In the genomic region with DNA sequence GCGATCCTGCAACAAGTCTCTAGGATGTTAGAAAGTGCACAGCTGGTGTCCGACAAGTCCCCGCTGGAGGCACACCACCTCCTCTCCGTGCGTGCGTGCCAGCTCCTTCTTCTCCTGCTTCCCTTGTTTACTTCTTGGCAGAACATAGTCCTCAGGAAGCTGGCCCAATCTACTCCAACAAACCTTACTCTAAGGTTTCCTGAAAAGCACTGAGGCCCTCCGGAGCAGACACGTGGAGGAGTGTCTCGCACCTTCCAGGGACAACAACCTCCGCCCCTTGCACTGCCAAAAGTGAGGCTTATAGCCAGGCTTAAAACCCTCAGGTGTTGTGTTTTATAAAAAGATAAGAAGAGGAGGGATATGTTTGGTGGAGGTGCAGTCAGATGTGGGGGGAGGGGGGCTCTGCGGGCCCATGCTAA, we compare ENCODE assay signal across 7 mouse cellular contexts. TPM values are rescaled to one million over a fixed set of nuclear protein-coding genes. Genes with fewer than 3 reads are reported as not detected.
DNase-seq lines count a peak whose midpoint lies in the region; ATAC-seq and TF ChIP-seq lines count a peak whose summit lies in the region.

No protein-coding gene starts in this region.

- no peak overlapping the region for H3K4me3 ChIP-seq in neural tube, embryonic 15.5 days (replicated peaks)
- H3K4me3 ChIP-seq in embryonic facial prominence, embryonic 14.5 days (ENCODE audit: low read depth, low read length) = no peak overlapping the region
- no peak overlapping the region for H3K4me3 ChIP-seq in hindbrain, embryonic 11.5 days (ENCODE audit: low read depth, low read length)
- H3K4me3 ChIP-seq in liver, embryonic 12.5 days = peak overlapping the region; percentile 8; the same call in 1 of the 2 replicates
- peak overlapping the region; percentile 3; the same call in 1 of the 2 replicates for H3K4me3 ChIP-seq in small intestine, adult 2 months (ENCODE audit: low read depth, low read length)

- H3K4me1 ChIP-seq in neural tube, embryonic 15.5 days = peaks cover 22% of the 10 kb centered on the region
- peaks cover 10% of the 10 kb centered on the region for H3K4me1 ChIP-seq in embryonic facial prominence, embryonic 14.5 days (ENCODE audit: control insufficient read depth, insufficient read depth, low read length)
- H3K4me1 ChIP-seq in hindbrain, embryonic 11.5 days (replicated peaks; ENCODE audit: control insufficient read depth, insufficient read depth, low read length) = no peaks in the 10 kb centered on the region; the same call in 1 of the 2 replicates
- H3K4me1 ChIP-seq in liver, embryonic 12.5 days = peaks cover 42% of the 10 kb centered on the region
- H3K4me1 ChIP-seq in small intestine, adult 2 months (ENCODE audit: control insufficient read depth, insufficient read depth, insufficient read length, low read length) = peaks cover 2% of the 10 kb centered on the region; the same call in 1 of the 2 replicates

- no peak overlapping the region for H3K9ac ChIP-seq in neural tube, embryonic 15.5 days (replicated peaks)
- H3K9ac ChIP-seq in embryonic facial prominence, embryonic 14.5 days (ENCODE audit: low read depth, low read length) = no peak overlapping the region
- no peak overlapping the region for H3K9ac ChIP-seq in hindbrain, embryonic 11.5 days (ENCODE audit: low read depth, low read length)
- H3K9ac ChIP-seq in liver, embryonic 12.5 days = peak overlapping the region; percentile 3; the same call in 1 of the 2 replicates

- no peak overlapping the region for H3K4me2 ChIP-seq in neural tube, embryonic 15.5 days
- peak overlapping the region; percentile 18; the same call in 1 of the 2 replicates for H3K4me2 ChIP-seq in embryonic facial prominence, embryonic 14.5 days (ENCODE audit: low read depth, low read length)
- H3K4me2 ChIP-seq in hindbrain, embryonic 11.5 days (replicated peaks; ENCODE audit: low read depth, low read length) = no peak overlapping the region
- peak overlapping the region; percentile 37 for H3K4me2 ChIP-seq in liver, embryonic 12.5 days

- no peak overlapping the region for H3K27ac ChIP-seq in neural tube, embryonic 15.5 days (replicated peaks)
- H3K27ac ChIP-seq in embryonic facial prominence, embryonic 14.5 days (replicated peaks; ENCODE audit: low read depth, low read length) = peak overlapping the region; percentile 0; the same call in 1 of the 2 replicates
- H3K27ac ChIP-seq in hindbrain, embryonic 11.5 days (ENCODE audit: low read depth, low read length) = no peak overlapping the region
- no peak overlapping the region for H3K27ac ChIP-seq in liver, embryonic 12.5 days
- 0 out of 2 replicates have a peak overlapping the region, but pooled peaks have one; percentile 0 for H3K27ac ChIP-seq in small intestine, adult 2 months (ENCODE audit: insufficient read depth, low read depth, low read length)

- no peaks in the 10 kb centered on the region for H3K36me3 ChIP-seq in neural tube, embryonic 15.5 days
- H3K36me3 ChIP-seq in embryonic facial prominence, embryonic 14.5 days (ENCODE audit: control insufficient read depth, insufficient read depth, low read length) = no peaks in the 10 kb centered on the region
- no peaks in the 10 kb centered on the region for H3K36me3 ChIP-seq in hindbrain, embryonic 11.5 days (ENCODE audit: control insufficient read depth, insufficient read depth, low read length)
- no peaks in the 10 kb centered on the region for H3K36me3 ChIP-seq in liver, embryonic 12.5 days
- no peaks in the 10 kb centered on the region for H3K36me3 ChIP-seq in small intestine, adult 2 months (ENCODE audit: control insufficient read depth, insufficient read depth, low read length)

- no peak for TF ChIP-seq CTCF in small intestine, adult 2 months (IDR thresholded peaks at IDR 0.05; ENCODE audit: extremely low read depth, insufficient read length, insufficient replicate concordance, low read depth, low read length)

- H3K9me3 ChIP-seq in neural tube, embryonic 15.5 days (replicated peaks) = no peaks in the 10 kb centered on the region
- no peaks in the 10 kb centered on the region for H3K9me3 ChIP-seq in embryonic facial prominence, embryonic 14.5 days (ENCODE audit: control insufficient read depth, low read length)
- no peaks in the 10 kb centered on the region for H3K9me3 ChIP-seq in hindbrain, embryonic 11.5 days (ENCODE audit: control insufficient read depth, low read length)
- H3K9me3 ChIP-seq in liver, embryonic 12.5 days (replicated peaks) = no peaks in the 10 kb centered on the region

- ATAC-seq in neural tube, embryonic 15.5 days (ENCODE audit: low FRiP score) = no peak
- 0 out of 2 replicates have a peak, but pooled peaks have one; percentile 14 for ATAC-seq in embryonic facial prominence, embryonic 14.5 days (ENCODE audit: low read depth)
- no peak for ATAC-seq in hindbrain, embryonic 11.5 days (ENCODE audit: low FRiP score)
- ATAC-seq in liver, embryonic 12.5 days = 0 out of 2 replicates have a peak, but pooled peaks have one; percentile 7

- TF ChIP-seq POLR2A in small intestine, adult 2 months (IDR thresholded peaks at IDR 0.05; ENCODE audit: low read depth, low read length) = no peak

- WGBS in neural tube, embryonic 15.5 days = 18% methylated on average over 11 of the region's 11 CpGs
- WGBS in embryonic facial prominence, embryonic 14.5 days = 18% methylated on average over 11 of the region's 11 CpGs
- 21% methylated on average over 11 of the region's 11 CpGs for WGBS in hindbrain, embryonic 11.5 days
- 28% methylated on average over 11 of the region's 11 CpGs for WGBS in liver, embryonic 12.5 days (ENCODE audit: insufficient replicate concordance)
- 20% methylated on average over 11 of the region's 11 CpGs for WGBS in small intestine, adult 2 months

- peak; percentile 26 for DNase-seq in neural tube, embryonic 10.5 days (ENCODE audit: extremely low spot score, low spot score)
- DNase-seq in embryonic facial prominence, embryonic 14.5 days (ENCODE audit: low spot score) = no peak
- DNase-seq in hindbrain, embryonic 11.5 days (ENCODE audit: low spot score) = peak; percentile 14
- no peak for DNase-seq in urinary bladder, postnatal 10 days (ENCODE audit: low spot score)

- H3K27me3 ChIP-seq in neural tube, embryonic 15.5 days (replicated peaks) = no peaks in the 10 kb centered on the region
- no peaks in the 10 kb centered on the region for H3K27me3 ChIP-seq in embryonic facial prominence, embryonic 14.5 days (replicated peaks; ENCODE audit: control insufficient read depth, insufficient read depth, low read length)
- no peaks in the 10 kb centered on the region for H3K27me3 ChIP-seq in hindbrain, embryonic 11.5 days (ENCODE audit: control insufficient read depth, insufficient read depth, low read length)
- H3K27me3 ChIP-seq in liver, embryonic 12.5 days (replicated peaks) = peaks cover 8% of the 10 kb centered on the region
- no peaks in the 10 kb centered on the region for H3K27me3 ChIP-seq in small intestine, adult 2 months (ENCODE audit: control insufficient read depth, insufficient read depth, low read length)

RNA-seq across cellular contexts. Expression of a gene that starts 21.6 kb away (rescaled TPM):
- 21.3 and 24.0 TPM in 2 replicates for polyA plus RNA-seq in neural tube, embryonic 15.5 days (2015; fragmentation: Nextera tagmentation; extraction: Ambion mirVana)
- 6.5 and 7.0 TPM in 2 replicates for polyA plus RNA-seq in embryonic facial prominence, embryonic 14.5 days (2014; fragmentation: Nextera tagmentation; extraction: Ambion mirVana)
- 9.5 and 10.4 TPM in 2 replicates for polyA plus RNA-seq in hindbrain, embryonic 11.5 days (2014; fragmentation: Nextera tagmentation; extraction: Ambion mirVana)
- polyA plus RNA-seq in liver, embryonic 12.5 days (2016; fragmentation: Nextera tagmentation; extraction: Ambion mirVana) = 6.6 and 8.3 TPM in 2 replicates
- polyA plus RNA-seq in small intestine, adult 2 months (2012; rRNA removed) = 0.86 and 2.0 TPM in 2 replicates

Comparison
In these comparisons a context has a peak if more than half of its experiments do, and no peak if none do; other contexts are left out.
1. DNase-seq: peak in neural tube, embryonic 10.5 days (single experiment) and hindbrain, embryonic 11.5 days (single experiment); none in embryonic facial prominence, embryonic 14.5 days (single experiment) and urinary bladder, postnatal 10 days (single experiment).
2. ATAC-seq: peak in embryonic facial prominence, embryonic 14.5 days (single experiment) and liver, embryonic 12.5 days (single experiment); none in neural tube, embryonic 15.5 days (single experiment) and hindbrain, embryonic 11.5 days (single experiment).
3. H3K27ac ChIP-seq: peak in embryonic facial prominence, embryonic 14.5 days (single experiment) and small intestine, adult 2 months (single experiment); none in neural tube, embryonic 15.5 days (single experiment), hindbrain, embryonic 11.5 days (single experiment) and liver, embryonic 12.5 days (single experiment).
4. H3K4me2 ChIP-seq: peak in embryonic facial prominence, embryonic 14.5 days (single experiment) and liver, embryonic 12.5 days (single experiment); none in neural tube, embryonic 15.5 days (single experiment) and hindbrain, embryonic 11.5 days (single experiment).
5. H3K4me3 ChIP-seq: peak in liver, embryonic 12.5 days (single experiment) and small intestine, adult 2 months (single experiment); none in neural tube, embryonic 15.5 days (single experiment), embryonic facial prominence, embryonic 14.5 days (single experiment) and hindbrain, embryonic 11.5 days (single experiment).